Mouse (Mus musculus) lung, adult 2 months (tissue): ENCODE measurements around the gene Ddx51.

Experiments used
- CTCF ChIP-seq: fragments of 200-500 bp; IDR thresholded peaks from 2 replicates; pipeline ENCODE4 v1.5.1; 2011; ENCODE audit warnings: mild to moderate bottlenecking, low read length, control low read depth; ENCODE audit not compliant: insufficient read depth
- POLR2A ChIP-seq: fragments of 200-500 bp; IDR thresholded peaks from 2 replicates; pipeline ENCODE4 v1.6.1; 2011; ENCODE audit warnings: low read depth, mild to moderate bottlenecking, control low read depth, low read length, borderline replicate concordance; ENCODE audit errors: extremely low read depth

- TF ChIP-seq CTCF = no peak
- TF ChIP-seq POLR2A = no peak
Observed at GRCm38 (mm10) chr5:110665486-110666121, 12.4 kb downstream of the Ddx51 start.
